Mouse (Mus musculus) B cell, adult 2 months (primary cell): Measurements from ENCODE around the gene Pcnx.

Experiments used
- DNase-seq, 2 experiments: peaks; one replicate each; pipeline ENCODE4 v3.0.0; 2022

The Pcnx gene

GRCm38 (mm10) chr12:81856696-81857095 lies 3.1 kb upstream of the Pcnx start:
- DNase-seq: no peak

- no peak for DNase-seq
Observed at GRCm38 (mm10) chr12:81857251-81857650, 2.6 kb upstream of the Pcnx start.

GRCm38 (mm10) chr12:81857978-81858569 lies 1.7 kb upstream of the Pcnx start:
- no peak for DNase-seq

GRCm38 (mm10) chr12:81860308-81861181 lies 722 bp downstream of the Pcnx start:
- DNase-seq: peak; percentile 76 to 79

- peak; percentile 30 to 35 for DNase-seq
Observed at GRCm38 (mm10) chr12:81861199-81862085, 1.6 kb downstream of the Pcnx start.

GRCm38 (mm10) chr12:81862351-81862802 lies 2.6 kb downstream of the Pcnx start:
- DNase-seq: peak in 1 of 2 experiments; percentile 9

GRCm38 (mm10) chr12:81863949-81864348 lies 4.1 kb downstream of the Pcnx start:
- DNase-seq: no peak

- no peak for DNase-seq
Observed at GRCm38 (mm10) chr12:81865183-81865582, 5.4 kb downstream of the Pcnx start.

- DNase-seq: no peak
Observed at GRCm38 (mm10) chr12:81867316-81867715, 7.5 kb downstream of the Pcnx start.

- no peak for DNase-seq
Observed at GRCm38 (mm10) chr12:81869205-81869940, 9.6 kb downstream of the Pcnx start.

- no peak for DNase-seq
Observed at GRCm38 (mm10) chr12:81873345-81873744, 13.5 kb downstream of the Pcnx start.

GRCm38 (mm10) chr12:81880161-81880560 lies 20.3 kb downstream of the Pcnx start:
- no peak for DNase-seq

GRCm38 (mm10) chr12:81883255-81884106 lies 23.7 kb downstream of the Pcnx start:
- no peak for DNase-seq

- no peak for DNase-seq
Observed at GRCm38 (mm10) chr12:81884107-81884398, 24.2 kb downstream of the Pcnx start.

GRCm38 (mm10) chr12:81884983-81885382 lies 25.2 kb downstream of the Pcnx start:
- no peak for DNase-seq

GRCm38 (mm10) chr12:81885982-81886381 lies 26.2 kb downstream of the Pcnx start:
- no peak for DNase-seq

- no peak for DNase-seq
Observed at GRCm38 (mm10) chr12:81888954-81889353, 29.1 kb downstream of the Pcnx start.

GRCm38 (mm10) chr12:81891946-81892345 lies 32.1 kb downstream of the Pcnx start:
- DNase-seq: no peak

GRCm38 (mm10) chr12:81894311-81894710 lies 34.5 kb downstream of the Pcnx start:
- DNase-seq: no peak

GRCm38 (mm10) chr12:81895986-81896385 lies 36.2 kb downstream of the Pcnx start:
- DNase-seq: no peak

- DNase-seq: no peak
Observed at GRCm38 (mm10) chr12:81904456-81904855, 44.6 kb downstream of the Pcnx start.

- DNase-seq: no peak
Observed at GRCm38 (mm10) chr12:81905865-81906264, 46.0 kb downstream of the Pcnx start.
